Mouse (Mus musculus) T-cell, adult 66 days (primary cell): Measurements from ENCODE around the gene Lipn. TPM values are rescaled to one million over a fixed set of nuclear protein-coding genes. Genes with fewer than 3 reads are reported as not detected.

Experiments
- total RNA-seq, 2 experiments: library from RNA; stranded (reverse); gene quantifications; 3 replicates in 1 of 2; 4 replicates in 1 of 2; pipeline ENCODE4 v1.2.4; 2023

The Lipn gene
- total RNA-seq = not detected

GRCm38 (mm10) chr19:34066779-34067472, at the start of gene Lipn:
Gene Lipn (plus strand): TSS chr19:34067358.

DNA sequence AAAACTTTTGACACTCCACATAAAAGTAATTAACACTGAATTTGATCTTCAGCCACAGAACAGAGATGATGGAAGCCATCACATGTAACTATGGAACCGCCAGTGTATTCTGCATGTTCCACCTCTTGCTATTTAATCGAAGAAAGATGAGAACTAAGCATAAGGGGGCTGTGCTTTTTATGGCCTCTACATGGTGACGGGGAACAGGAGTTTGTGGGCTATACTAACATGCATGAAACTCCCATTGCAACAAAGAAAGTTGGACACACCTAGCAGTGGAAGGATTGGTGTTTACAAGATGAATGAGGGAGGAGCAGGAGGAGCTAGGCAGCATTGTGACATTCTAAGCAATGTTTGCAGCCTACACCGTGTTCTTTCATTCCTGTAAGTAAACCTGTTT, 33.5 kb downstream of the Lipn start, which contains the start of gene Lipm:
Gene Lipm, plus strand, starts transcription at position 301 of the 400 bp plus-strand sequence.

Other genes with a start within 250 kb of the Lipn start
- not detected for gene Lipf, start 106.2 kb upstream of the Lipn start, total RNA-seq
- gene Lipk, start 59.1 kb upstream of the Lipn start, total RNA-seq = not detected
- gene Lipm, start 33.6 kb downstream of the Lipn start, total RNA-seq = not detected
- gene Ankrd22, start 98.7 kb downstream of the Lipn start, total RNA-seq = not detected
- gene Stambpl1, start 124.9 kb downstream of the Lipn start, total RNA-seq = 10 to 100 TPM; 51.2 to 63.3 TPM
- gene Acta2, start 188.2 kb downstream of the Lipn start, total RNA-seq = not detected
- gene Fas, start 223.3 kb downstream of the Lipn start, total RNA-seq = 10 to 100 TPM; 31.6 to 34.4 TPM